Mouse (Mus musculus): ENCODE measurements around the gene Sec16b.

Sec16b gene

GRCm38 (mm10) chr1:157558145-157558544 lies 51.6 kb downstream of the Sec16b start:
- DNase-seq (ENCODE audit: low spot score) = no peak

GRCm38 (mm10) chr1:157559986-157560385 lies 53.5 kb downstream of the Sec16b start:
- DNase-seq (ENCODE audit: low spot score) = no peak

GRCm38 (mm10) chr1:157560654-157561386 lies 54.3 kb downstream of the Sec16b start:
- no peak for DNase-seq (ENCODE audit: low spot score)

GRCm38 (mm10) chr1:157567819-157568218 lies 61.3 kb downstream of the Sec16b start:
- DNase-seq (ENCODE audit: low spot score) = no peak

GRCm38 (mm10) chr1:157569263-157570090 lies 62.9 kb downstream of the Sec16b start:
- DNase-seq (ENCODE audit: low spot score) = no peak

- DNase-seq (ENCODE audit: low spot score) = no peak
Observed at GRCm38 (mm10) chr1:157575316-157575715, 68.8 kb downstream of the Sec16b start.

GRCm38 (mm10) chr1:157578336-157578735 lies 71.8 kb downstream of the Sec16b start:
- no peak for DNase-seq (ENCODE audit: low spot score)

GRCm38 (mm10) chr1:157586556-157586955 lies 80.0 kb downstream of the Sec16b start:
- no peak for DNase-seq (ENCODE audit: low spot score)

- no peak for DNase-seq (ENCODE audit: low spot score)
Observed at GRCm38 (mm10) chr1:157592039-157592438, 85.5 kb downstream of the Sec16b start.

- DNase-seq (ENCODE audit: low spot score) = no peak
Observed at GRCm38 (mm10) chr1:157594561-157594960, 88.0 kb downstream of the Sec16b start.

GRCm38 (mm10) chr1:157595165-157595564 lies 88.6 kb downstream of the Sec16b start:
- DNase-seq (ENCODE audit: low spot score) = no peak

GRCm38 (mm10) chr1:157604513-157604912 lies 98.0 kb downstream of the Sec16b start:
- no peak for DNase-seq (ENCODE audit: low spot score)
